Mouse (Mus musculus) intestine, embryonic 14.5 days (tissue): ENCODE measurements around the gene BC107364. TPM values are rescaled to one million over a fixed set of nuclear protein-coding genes. Genes with fewer than 3 reads are reported as not detected.
"Not testable (repeated sequence)": the region's sequence is repeated elsewhere in the genome, so short reads cannot be mapped to it uniquely, and the experiment has no call there.

Source experiments
- ATAC-seq: fragments of 200-750 bp; cut with Nextera tagmentation; replicated peaks from 2 replicates; pipeline ENCODE4 v1.8.0; 2017; ENCODE audit warnings: low read depth, moderate number of reproducible peaks, moderate TSS enrichment, moderate library complexity; ENCODE audit not compliant: low FRiP score, low TSS enrichment
- DNase-seq: peaks from one replicate; pipeline ENCODE4 v3.0.0-alpha.2; 2018; ENCODE audit warnings: low spot score
- H3K27ac ChIP-seq: fragments of 300-500 bp; sonication (generic); 2 replicates; pipeline ENCODE4 v1.5.1; 2014; ENCODE audit warnings: low read depth, mild to moderate bottlenecking, control low read depth
- H3K27me3 ChIP-seq: fragments of 300-500 bp; sonication (generic); replicated peaks from 2 replicates; pipeline ENCODE4 v1.6.1; 2014; ENCODE audit warnings: low read length, control low read depth; ENCODE audit not compliant: control insufficient read depth, insufficient read depth
- H3K36me3 ChIP-seq: fragments of 300-500 bp; sonication (generic); 2 replicates; pipeline ENCODE4 v1.6.1; 2014; ENCODE audit warnings: low read length, control low read depth; ENCODE audit not compliant: control insufficient read depth, insufficient read depth
- H3K4me1 ChIP-seq: fragments of 300-500 bp; sonication (generic); replicated peaks from 2 replicates; pipeline ENCODE4 v1.6.1; 2014; ENCODE audit warnings: low read length, control low read depth, mixed read lengths; ENCODE audit not compliant: control insufficient read depth, insufficient read depth
- H3K4me2 ChIP-seq: fragments of 300-500 bp; sonication (generic); 2 replicates; pipeline ENCODE4 v1.6.1; 2014; ENCODE audit warnings: low read length
- H3K4me3 ChIP-seq: fragments of 300-500 bp; sonication (generic); 2 replicates; pipeline ENCODE4 v1.5.1; 2014; ENCODE audit warnings: low read depth, low read length, control low read depth, mixed read lengths
- H3K9ac ChIP-seq: fragments of 300-500 bp; sonication (generic); 2 replicates; pipeline ENCODE4 v1.6.1; 2014; ENCODE audit warnings: mild to moderate bottlenecking, low read length
- H3K9me3 ChIP-seq: fragments of 300-500 bp; sonication (generic); 2 replicates; pipeline ENCODE4 v1.6.1; 2016; ENCODE audit warnings: low read length, control low read depth; ENCODE audit not compliant: control insufficient read depth
- WGBS: fragments of 180-500 bp; shearing (Covaris S2); extraction: QIAGEN DNeasy Blood & Tissue Kit; methylation state at CpG from one replicate; pipeline ENCODE4 v1.1.7; 2014; 5-methylcytosine and 5-hydroxymethylcytosine counted together
- polyA plus RNA-seq: library from polyadenylated mRNA; unstranded; fragments of >200 nt; fragmentation: Nextera tagmentation; extraction: Ambion mirVana; gene quantifications from 2 replicates; pipeline ENCODE4 v1.2.1, GENCODE M21; 2014

The BC107364 gene
- polyA plus RNA-seq, 1 experiment from 2014 or later: not detected

GRCm38 (mm10) chr3:96487596-96488289, 35.6 kb upstream of the BC107364 start:
- no peaks in the 10 kb centered on the region for H3K9me3 ChIP-seq
- H3K9ac ChIP-seq: peak overlapping the region; percentile 47
- 4% methylated on average over 26 of the region's 26 CpGs for WGBS
- H3K27ac ChIP-seq: peak overlapping the region; percentile 79
- ATAC-seq: no peak
- H3K27me3 ChIP-seq: peaks cover 10% of the 10 kb centered on the region; the same call in 1 of the 2 replicates
- H3K4me2 ChIP-seq: peak overlapping the region; percentile 61
- peak overlapping the region; percentile 33 for H3K4me3 ChIP-seq
- peak; percentile 75 for DNase-seq
- no peaks in the 10 kb centered on the region for H3K36me3 ChIP-seq
- 0 out of 2 replicates have a peak, but pooled peaks cover 3% of the 10 kb centered on the region for H3K4me1 ChIP-seq

GRCm38 (mm10) chr3:96486828-96487559, 34.9 kb upstream of the BC107364 start:
- H3K36me3 ChIP-seq, H3K4me1 ChIP-seq, H3K9me3 ChIP-seq, H3K27me3 ChIP-seq, H3K9ac ChIP-seq, H3K27ac ChIP-seq, DNase-seq: not testable (repeated sequence)
- 16% methylated on average over 5 of the region's 38 CpGs for WGBS
- H3K4me3 ChIP-seq: peak overlapping the region; percentile 20; the same call in 1 of the 2 replicates
- peak; percentile 83 for ATAC-seq
- peak overlapping the region; percentile 61 for H3K4me2 ChIP-seq

- not testable (repeated sequence) for H3K36me3 ChIP-seq, H3K27me3 ChIP-seq, H3K9ac ChIP-seq, H3K9me3 ChIP-seq, H3K27ac ChIP-seq, DNase-seq, H3K4me1 ChIP-seq, H3K4me3 ChIP-seq, H3K4me2 ChIP-seq
- ATAC-seq: peak; percentile 63
- WGBS: 5% methylated on average over 4 of the region's 34 CpGs
Observed at GRCm38 (mm10) chr3:96486064-96486827, 34.1 kb upstream of the BC107364 start.

- Histone ChIP-seq H3K27me3 (peaks cover 10% of the 10 kb centered on the region; the same call in 1 of the 2 replicates), H3K36me3 (no peaks in the 10 kb centered on the region), H3K9ac (no peak overlapping the region), H3K9me3 (no peaks in the 10 kb centered on the region), H3K4me1 (0 out of 2 replicates have a peak, but pooled peaks cover 3% of the 10 kb centered on the region), H3K4me2 (no peak overlapping the region; the same call in 1 of the 2 replicates), H3K27ac (no peak overlapping the region), H3K4me3 (no peak overlapping the region)
- DNase-seq: no peak
- whole genome bisulfite sequencing: 90% methylated on average over 2 of the region's 2 CpGs
- ATAC-seq: no peak
Observed at GRCm38 (mm10) chr3:96485361-96485760, 33.3 kb upstream of the BC107364 start.

GRCm38 (mm10) chr3:96484921-96485320, 32.8 kb upstream of the BC107364 start:
- no peak for ATAC-seq
- no peak for DNase-seq
- Histone ChIP-seq H3K27me3 (peaks cover 10% of the 10 kb centered on the region; the same call in 1 of the 2 replicates), H3K36me3 (no peaks in the 10 kb centered on the region), H3K4me2 (no peak overlapping the region), H3K4me3 (no peak overlapping the region), H3K9me3 (no peaks in the 10 kb centered on the region), H3K9ac (no peak overlapping the region), H3K4me1 (0 out of 2 replicates have a peak, but pooled peaks cover 3% of the 10 kb centered on the region), H3K27ac (no peak overlapping the region)
- 81% methylated on average over 4 of the region's 4 CpGs for WGBS

- Histone ChIP-seq H3K27ac (no peak overlapping the region), H3K4me3 (no peak overlapping the region), H3K27me3 (peaks cover 10% of the 10 kb centered on the region; the same call in 1 of the 2 replicates), H3K9ac (no peak overlapping the region), H3K36me3 (no peaks in the 10 kb centered on the region), H3K4me2 (no peak overlapping the region), H3K4me1 (0 out of 2 replicates have a peak, but pooled peaks cover 3% of the 10 kb centered on the region), H3K9me3 (no peaks in the 10 kb centered on the region)
- 90% methylated on average over 2 of the region's 2 CpGs for WGBS
- DNase-seq: no peak
- no peak for ATAC-seq
Observed at GRCm38 (mm10) chr3:96483946-96484345, 31.8 kb upstream of the BC107364 start.

- 57% methylated on average over 7 of the region's 7 CpGs for WGBS
- not testable (repeated sequence) for H3K4me1 ChIP-seq, H3K9ac ChIP-seq, ATAC-seq, H3K36me3 ChIP-seq, H3K4me2 ChIP-seq, H3K4me3 ChIP-seq, H3K27ac ChIP-seq, DNase-seq, H3K9me3 ChIP-seq
- H3K27me3 ChIP-seq: peaks cover 12% of the 10 kb centered on the region
Observed at GRCm38 (mm10) chr3:96483044-96483443, 30.9 kb upstream of the BC107364 start.

- no peaks in the 10 kb centered on the region for H3K36me3 ChIP-seq
- H3K4me3 ChIP-seq: no peak overlapping the region
- 91% methylated on average over 13 of the region's 13 CpGs for WGBS
- no peak overlapping the region for H3K9ac ChIP-seq
- DNase-seq (no peak), ATAC-seq (no peak)
- H3K4me1 ChIP-seq: no peaks in the 10 kb centered on the region
- no peak overlapping the region for H3K4me2 ChIP-seq
- H3K9me3 ChIP-seq: no peaks in the 10 kb centered on the region
- no peak overlapping the region for H3K27ac ChIP-seq
- H3K27me3 ChIP-seq: peaks cover 18% of the 10 kb centered on the region
Observed at GRCm38 (mm10) chr3:96482451-96482850, 30.3 kb upstream of the BC107364 start.
